Mouse (Mus musculus) CH12.LX (cell line): Measurements from ENCODE around the gene Armc12.

Experiments
- BHLHE40 ChIP-seq: IDR thresholded peaks from 2 replicates; pipeline ENCODE4 v1.6.1; 2011; ENCODE audit warnings: mild to moderate bottlenecking, low read depth, low read length, improper control_type of control experiment
- CHD1 ChIP-seq: IDR thresholded peaks from 2 replicates; pipeline ENCODE4 v1.6.1; 2012; ENCODE audit warnings: low read depth, low read length, improper control_type of control experiment, inconsistent platforms
- CTCF ChIP-seq, 2 experiments: IDR thresholded peaks in 1 of 2; conservative IDR thresholded peaks in 1 of 2; 2 replicates each; pipeline ENCODE4 v1.5.1; 2011 to 2012; ENCODE audit warnings: low read depth in 2 of 2, low read length in 2 of 2, improper control_type of control experiment in 1 of 2, inconsistent platforms in 1 of 2, mild to moderate bottlenecking in 1 of 2, moderate library complexity in 1 of 2
- EP300 ChIP-seq: IDR thresholded peaks from 2 replicates; pipeline ENCODE4 v1.6.1; 2011; ENCODE audit warnings: low read length, improper control_type of control experiment
- MAFK ChIP-seq: IDR thresholded peaks from 2 replicates; pipeline ENCODE4 v1.6.1; 2011; ENCODE audit warnings: low read length, improper control_type of control experiment; ENCODE audit not compliant: insufficient replicate concordance
- MAX ChIP-seq: IDR thresholded peaks from 2 replicates; pipeline ENCODE4 v1.6.1; 2011; ENCODE audit warnings: low read length, improper control_type of control experiment
- PAX5 ChIP-seq: IDR thresholded peaks from 2 replicates; pipeline ENCODE4 v1.6.1; 2012; ENCODE audit warnings: low read length, inconsistent platforms, mixed read lengths
- SIN3A ChIP-seq: IDR thresholded peaks from 2 replicates; pipeline ENCODE4 v1.6.1; 2012; ENCODE audit warnings: low read length, improper control_type of control experiment, inconsistent platforms
- TBP ChIP-seq: conservative IDR thresholded peaks from 2 replicates; pipeline ENCODE4 v1.6.1; 2011; ENCODE audit warnings: low read depth, low read length, improper control_type of control experiment

DNA sequence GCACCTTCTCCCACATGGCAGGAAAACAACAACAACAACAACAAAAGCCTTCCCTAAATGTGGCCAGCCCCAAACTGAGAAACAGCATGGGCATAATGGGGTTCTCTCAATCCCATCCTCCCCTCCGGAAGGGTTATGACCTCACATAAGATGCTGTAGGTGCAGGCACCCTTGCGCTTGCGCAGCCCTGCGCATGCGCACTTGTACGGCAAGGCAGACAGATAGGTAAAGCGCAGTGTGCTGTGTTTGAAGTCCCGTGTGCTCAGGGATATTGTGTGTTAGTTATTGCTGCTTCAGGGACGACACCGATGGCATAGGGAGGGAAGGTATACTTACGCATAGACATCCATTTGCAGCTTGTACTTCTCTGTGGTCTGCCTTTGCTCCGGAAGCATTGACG is 2.7 kb downstream of the Armc12 start:
- TF ChIP-seq CHD1: no peak
- TF ChIP-seq EP300: no peak
- TF ChIP-seq MAX: no peak
- no peak for TF ChIP-seq CTCF (conservative IDR thresholded peaks at IDR 0.05 in 1 of 2, IDR thresholded peaks at IDR 0.05 in 1 of 2; ENCODE audit: low read depth in 2 of 2, low read length in 2 of 2)
- TF ChIP-seq SIN3A: no peak
- TF ChIP-seq TBP: no peak
- TF ChIP-seq MAFK: no peak
- TF ChIP-seq PAX5: no peak
- no peak for TF ChIP-seq BHLHE40
